Mouse (Mus musculus) layer of hippocampus, postnatal 36 days (tissue): ENCODE results near the gene Minos1. TPM values are rescaled to one million over a fixed set of nuclear protein-coding genes. Genes with fewer than 3 reads are reported as not detected.

Source experiments
- DNase-seq, 2 experiments: peaks; one replicate each; pipeline ENCODE4 v3.0.0; 2022
- total RNA-seq, 2 experiments: library from RNA; stranded (reverse); gene quantifications; 2 replicates each; pipeline ENCODE4 v1.2.3; 2021

Minos1 gene
- total RNA-seq, 2 experiments from 2014 or later, result 198 to 212 TPM

DNA sequence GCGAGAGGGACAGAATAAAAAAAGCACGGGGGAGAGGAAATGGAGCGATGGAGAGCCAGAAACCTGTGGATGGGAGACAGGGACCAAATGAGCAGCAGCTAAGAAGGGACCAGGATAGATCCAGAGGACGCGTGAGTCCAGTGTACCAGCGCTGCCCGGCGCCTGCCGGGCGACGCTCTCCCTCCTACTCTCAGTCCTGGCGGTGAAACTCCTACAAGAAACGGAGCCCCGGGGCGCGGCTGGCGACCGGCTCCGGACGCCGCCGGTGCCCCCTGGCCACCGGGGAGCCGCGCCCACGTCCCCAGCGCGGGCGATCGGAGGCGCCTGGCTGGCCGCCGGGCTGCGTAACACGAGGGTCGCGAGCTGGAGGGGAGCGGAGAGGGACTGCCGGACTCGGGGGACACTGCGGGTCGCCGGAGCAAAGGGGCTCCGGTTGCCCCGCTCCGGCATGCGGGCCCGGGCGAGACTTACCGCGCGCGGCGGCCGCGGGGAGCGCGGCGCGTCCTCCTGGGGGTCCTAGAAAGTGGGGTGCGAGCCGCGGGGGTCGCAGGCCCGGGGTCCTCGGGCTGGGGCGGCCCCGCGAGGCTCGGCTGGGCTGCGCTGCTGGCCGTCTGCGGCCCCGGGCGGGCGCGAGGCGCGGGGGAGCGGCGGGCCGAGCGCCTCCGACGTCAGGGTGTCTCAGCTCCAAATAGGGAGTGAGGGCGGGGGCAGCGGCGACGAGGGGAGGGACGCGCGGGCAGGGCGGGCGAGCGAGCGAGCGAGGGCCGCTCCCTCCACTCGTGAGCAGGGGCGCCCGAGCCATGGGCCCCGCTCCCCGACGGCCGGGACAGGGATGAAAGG lies 38.3 kb downstream of the Minos1 start, which contains the start of gene Nbl1:
Gene Nbl1, minus strand, starts transcription at position 638 of the 840 bp plus-strand sequence.
- DNase-seq, result peak in 1 of 2 experiments; percentile 42

DNA sequence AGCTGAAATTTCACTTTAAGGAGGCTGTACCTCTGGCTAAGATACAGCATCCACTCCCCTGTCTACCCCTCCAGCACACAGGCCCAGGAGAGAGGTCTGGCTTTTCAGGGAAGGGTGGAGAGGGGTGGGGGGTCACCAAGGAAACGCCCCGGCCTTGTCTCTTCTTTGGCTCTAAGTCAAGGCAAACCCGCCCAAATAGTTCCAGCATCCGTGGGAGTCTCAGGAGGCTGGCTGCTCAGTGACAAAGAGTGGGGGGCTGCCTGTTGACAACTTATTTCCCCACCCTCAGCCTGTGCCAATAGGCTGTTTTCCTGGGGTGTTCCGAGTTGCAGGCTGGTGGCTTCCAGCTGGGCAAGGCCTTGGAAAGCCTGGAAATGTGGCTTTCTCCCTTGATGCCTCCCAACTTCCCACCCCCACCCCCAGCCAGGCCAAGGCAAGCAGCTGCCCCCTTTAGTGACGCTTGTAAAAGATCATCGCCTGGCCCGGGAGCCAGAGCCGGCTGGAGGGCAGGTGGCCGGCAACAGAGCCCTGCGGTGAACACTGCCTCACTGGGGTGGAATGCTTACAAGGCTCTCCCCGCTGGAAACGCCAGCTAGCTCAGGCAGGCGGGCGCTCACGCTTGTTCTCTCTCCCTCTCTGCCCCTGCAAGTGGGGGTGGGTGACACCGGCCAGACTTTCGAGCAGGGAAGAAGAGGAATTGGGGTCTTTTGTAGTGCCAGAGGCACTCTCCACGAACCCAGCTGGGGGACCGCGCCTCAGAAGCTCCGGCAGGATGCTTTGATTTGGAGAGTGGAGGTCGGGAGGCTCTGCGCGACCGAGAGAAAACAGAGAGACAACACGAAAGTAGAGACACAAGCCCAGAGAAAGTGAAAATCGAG lies 39.2 kb downstream of the Minos1 start:
- no peak for DNase-seq

- DNase-seq, result no peak
Measured at GRCm38 (mm10) chr4:139091066-139091465, 39.8 kb downstream of the Minos1 start.

DNA sequence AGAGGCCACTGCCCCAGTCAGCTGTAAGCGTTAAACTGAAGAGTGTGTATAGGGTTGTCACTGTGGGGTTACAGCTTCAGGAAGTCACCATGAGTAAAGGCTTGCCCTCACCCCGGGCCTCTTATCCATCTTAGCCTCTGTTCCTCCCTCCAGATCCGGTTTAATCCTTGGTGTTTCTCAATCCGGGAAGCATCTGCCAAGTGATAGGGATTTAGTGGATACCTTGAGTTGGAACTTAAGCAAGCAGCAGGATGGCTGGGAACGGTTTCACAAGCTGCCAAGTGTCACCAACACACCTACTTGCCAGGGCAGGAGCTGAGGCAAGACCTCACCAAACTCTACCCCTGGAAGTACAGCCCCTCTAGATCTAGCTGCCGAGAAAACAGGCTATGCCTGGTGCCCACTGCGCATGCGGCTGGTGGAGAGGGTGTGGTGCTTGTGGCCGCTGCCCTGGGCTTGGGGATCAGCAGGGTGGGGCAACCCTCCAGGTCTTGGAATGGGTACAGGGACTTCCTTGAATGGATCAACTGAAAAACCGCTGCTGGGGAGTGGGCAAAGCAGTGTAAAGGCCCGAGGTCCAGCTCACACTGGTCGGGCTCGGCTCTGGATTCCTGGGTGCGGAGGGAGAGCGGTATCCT lies 40.5 kb downstream of the Minos1 start:
- no peak for DNase-seq

- no peak for DNase-seq
Measured at GRCm38 (mm10) chr4:139088982-139089671, 41.8 kb downstream of the Minos1 start.

DNA sequence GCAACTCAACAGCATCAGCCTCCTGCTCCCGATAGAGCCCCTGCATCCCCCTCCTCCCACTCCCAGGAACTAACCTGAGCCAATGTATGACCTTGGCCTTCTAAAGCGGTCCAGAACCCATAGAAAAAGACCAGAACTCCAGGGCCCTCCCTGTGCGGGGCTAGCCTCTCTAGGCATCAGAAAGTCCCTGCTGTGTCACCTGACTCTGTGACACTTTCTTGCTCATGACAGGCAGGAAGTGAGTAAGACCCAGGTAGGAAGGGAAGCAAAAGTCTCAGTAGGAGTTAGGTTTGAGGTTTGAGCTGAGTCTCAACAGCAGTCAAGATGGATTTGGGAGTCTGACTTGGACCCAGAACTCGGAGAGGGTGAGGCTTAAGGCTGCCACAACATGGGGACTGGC lies 43.9 kb downstream of the Minos1 start:
- no peak for DNase-seq

DNA sequence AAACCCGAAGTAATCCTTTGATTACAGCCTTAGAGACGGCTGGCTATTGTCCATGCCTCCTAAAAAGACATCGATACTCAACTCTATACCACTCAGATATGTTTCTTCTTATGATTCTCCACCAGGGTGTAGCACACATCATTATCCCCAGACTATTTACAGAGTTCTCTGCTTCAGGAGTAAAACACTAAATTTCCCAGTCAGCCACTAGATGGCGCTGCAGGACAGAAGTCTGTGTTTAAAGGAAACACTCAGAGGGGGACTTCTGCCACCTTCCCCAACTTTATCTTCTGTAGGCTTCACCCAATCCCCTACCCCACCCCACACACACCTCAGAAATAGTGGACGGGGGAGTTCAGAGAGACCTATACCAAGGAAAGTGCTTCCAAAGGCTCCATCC lies 44.9 kb downstream of the Minos1 start:
- DNase-seq, result peak; percentile 76 to 86

- DNase-seq, result no peak
Measured at GRCm38 (mm10) chr4:139085337-139085736, 45.6 kb downstream of the Minos1 start.

DNA sequence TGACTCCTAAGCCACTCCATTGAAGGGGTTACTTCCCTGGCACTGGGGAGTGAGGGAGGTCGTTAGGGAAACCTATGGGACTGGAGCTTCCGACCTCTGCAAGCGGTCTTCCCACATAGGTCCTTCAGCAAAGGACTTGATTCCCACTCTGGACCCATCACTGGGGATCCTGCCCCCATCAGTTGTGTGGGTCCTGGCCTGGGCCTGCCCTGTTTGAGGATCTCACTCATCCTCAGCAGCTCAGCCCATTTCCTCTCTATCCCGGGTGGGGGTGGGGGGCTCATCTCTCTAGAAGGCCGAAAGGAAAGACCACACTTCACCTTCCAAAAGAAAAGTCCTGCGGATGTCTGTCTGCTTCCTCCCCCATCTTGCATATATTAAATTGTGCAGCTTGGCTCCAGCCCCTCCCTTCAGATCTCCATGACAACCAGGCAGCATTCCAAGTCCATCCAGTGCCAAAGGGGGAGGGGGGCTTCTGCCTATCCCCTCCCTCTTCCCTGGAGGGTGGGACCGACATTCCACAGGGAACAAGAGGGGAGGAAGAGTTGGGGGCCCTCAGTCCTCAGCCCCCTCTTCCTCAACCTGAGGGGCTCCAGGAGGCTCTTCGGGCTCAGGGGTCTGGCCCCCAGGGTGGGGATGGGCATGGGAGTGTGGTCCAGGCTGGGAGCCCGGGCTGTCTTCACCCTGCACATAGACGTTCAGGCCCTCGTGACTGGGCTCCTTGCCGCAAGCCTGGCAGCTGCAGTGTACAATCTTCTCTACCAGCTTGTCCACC lies 47.9 kb downstream of the Minos1 start:
- DNase-seq, result peak in 1 of 2 experiments; percentile 46

- peak; percentile 59 to 65 for DNase-seq
Measured at GRCm38 (mm10) chr4:139081270-139081931, 49.5 kb downstream of the Minos1 start.

DNA sequence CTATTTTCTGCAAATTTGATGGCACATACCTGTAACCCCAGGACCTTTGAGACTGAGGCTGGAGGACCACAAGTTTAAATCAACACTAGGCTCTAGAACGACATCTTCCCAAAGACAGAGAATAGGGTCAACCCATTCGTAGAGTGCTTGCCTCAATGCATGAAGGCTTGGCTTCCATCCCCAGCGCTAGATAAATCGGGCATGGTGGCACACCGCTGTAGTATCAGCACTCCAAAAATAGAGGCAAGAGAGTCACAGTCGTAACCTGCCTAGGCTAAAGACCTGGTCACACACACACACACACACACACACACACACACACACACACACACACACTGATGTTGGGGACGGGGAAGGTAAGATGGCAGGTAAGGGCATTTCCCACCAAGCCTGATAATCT lies 50.7 kb downstream of the Minos1 start:
- DNase-seq, result no peak

GRCm38 (mm10) chr4:139079439-139079838 lies 51.5 kb downstream of the Minos1 start:
- no peak for DNase-seq

GRCm38 (mm10) chr4:139078726-139079125 lies 52.2 kb downstream of the Minos1 start:
- no peak for DNase-seq

GRCm38 (mm10) chr4:139078313-139078712 lies 52.6 kb downstream of the Minos1 start:
- DNase-seq, result no peak

DNA sequence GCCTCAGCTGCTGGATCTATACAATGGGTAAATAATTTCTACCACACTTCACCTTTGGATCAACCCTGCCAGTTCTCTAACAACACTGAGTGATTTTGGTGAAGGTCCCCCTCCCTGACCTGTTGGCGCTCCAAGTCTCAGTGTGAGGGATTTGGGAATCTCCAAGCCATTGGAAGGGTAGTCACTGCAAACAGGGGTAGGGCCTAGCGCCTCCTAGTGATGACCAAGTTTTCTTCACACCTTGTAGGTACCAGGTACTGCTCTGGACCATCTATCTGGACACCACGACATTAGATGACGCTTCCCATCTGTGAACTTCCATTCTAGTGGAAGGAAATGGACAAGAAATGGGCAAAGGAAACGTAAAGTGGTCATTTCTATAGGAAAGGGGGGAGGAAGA lies 55.0 kb downstream of the Minos1 start:
- no peak for DNase-seq

DNA sequence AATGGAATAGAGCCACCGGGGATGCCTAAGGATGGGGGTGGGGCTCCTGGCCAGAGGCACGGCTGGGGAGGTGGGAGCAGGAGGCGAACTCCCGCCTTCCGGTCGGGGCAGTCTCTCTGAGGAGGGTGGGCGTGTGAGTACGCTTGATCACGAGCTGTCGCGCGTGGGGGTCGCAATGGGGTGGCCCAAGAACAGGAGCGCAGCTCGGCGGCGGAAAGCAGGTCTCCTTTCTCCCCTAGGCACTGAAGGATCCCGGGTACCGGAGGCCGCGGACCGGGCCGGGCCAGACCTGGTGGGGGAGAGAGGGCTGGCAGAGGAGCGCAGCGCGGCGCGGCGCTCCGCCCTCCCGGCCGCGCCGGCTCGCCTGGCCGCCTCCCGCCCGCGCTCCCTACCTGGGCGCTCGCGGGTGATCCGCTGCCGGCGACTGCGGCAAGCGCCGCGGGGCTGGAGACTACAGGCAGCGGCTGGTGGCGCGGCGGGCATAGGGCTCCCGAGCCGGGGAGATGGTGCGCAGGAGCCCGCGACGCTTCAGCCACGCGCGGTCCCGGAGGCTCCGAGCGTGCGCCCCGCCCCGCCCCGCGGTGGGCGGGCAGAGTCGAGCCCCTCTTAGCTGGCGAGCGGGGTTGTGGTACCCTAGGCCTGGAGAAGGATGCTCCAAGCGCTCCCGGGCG lies 55.7 kb downstream of the Minos1 start, which contains the start of gene Htr6:
Gene Htr6, minus strand, starts transcription at position 530 of the 671 bp plus-strand sequence.
- DNase-seq, result no peak

GRCm38 (mm10) chr4:139074060-139074459 lies 56.9 kb downstream of the Minos1 start:
- no peak for DNase-seq

DNA sequence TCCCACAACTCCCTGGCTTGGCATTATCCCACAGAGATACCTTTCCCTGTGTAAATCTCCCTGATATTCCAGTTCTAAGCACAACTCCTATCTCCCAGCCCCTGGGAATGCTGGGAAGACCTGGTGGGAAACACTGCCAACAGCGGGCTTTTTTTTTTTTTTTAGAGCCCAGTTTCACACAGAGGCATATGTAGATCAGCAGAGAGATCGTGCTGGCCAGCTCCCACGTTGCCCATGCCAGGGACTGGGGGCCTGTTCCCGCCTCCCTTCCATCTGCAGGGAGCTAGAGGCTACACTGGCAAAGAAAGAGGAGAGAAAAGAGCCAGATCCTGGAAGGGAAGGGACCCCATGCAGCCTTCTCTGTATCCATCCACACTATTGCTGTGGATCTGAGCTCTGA lies 62.6 kb downstream of the Minos1 start:
- DNase-seq, result peak; percentile 63 to 68

GRCm38 (mm10) chr4:139064831-139065230 lies 66.1 kb downstream of the Minos1 start:
- no peak for DNase-seq

GRCm38 (mm10) chr4:139059569-139059968 lies 71.3 kb downstream of the Minos1 start:
- no peak for DNase-seq
